Comparison of ENCODE assay signal across 8 mouse cellular contexts in the genomic region with DNA sequence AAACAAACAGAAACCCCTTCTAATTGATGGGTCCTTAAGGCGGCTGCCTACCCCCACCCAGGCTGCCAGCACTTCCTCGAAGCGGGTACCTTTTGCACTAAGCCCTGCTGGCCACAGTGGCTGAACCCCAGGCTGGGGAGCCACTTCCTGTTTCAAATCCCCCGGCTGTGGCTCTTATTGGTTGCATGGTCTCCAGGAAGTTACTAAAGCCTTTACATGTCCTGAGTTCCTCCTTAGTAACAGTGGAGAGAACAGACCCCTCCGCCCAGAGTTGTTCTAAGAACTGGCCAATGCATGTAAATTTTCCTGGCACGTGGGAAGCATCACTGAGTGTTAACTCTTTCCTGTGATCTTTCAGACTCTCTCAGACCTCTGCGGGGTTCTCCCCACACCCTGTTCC. TPM values are rescaled to one million over a fixed set of nuclear protein-coding genes. Genes with fewer than 3 reads are reported as not detected.
DNase-seq lines count a peak whose midpoint lies in the region; ATAC-seq and TF ChIP-seq lines count a peak whose summit lies in the region.

No protein-coding gene starts in this region.

- H3K27ac ChIP-seq in forebrain, embryonic 13.5 days: 0 out of 2 replicates have a peak overlapping the region, but pooled peaks have one; percentile 36
- peak overlapping the region; percentile 24; the same call in 1 of the 2 replicates for H3K27ac ChIP-seq in intestine, embryonic 15.5 days
- peak overlapping the region; percentile 100 for H3K27ac ChIP-seq in thymus, adult 2 months (ENCODE audit: control insufficient read depth, insufficient read depth, low read length)

- TF ChIP-seq POLR2A in thymus, adult 2 months (IDR thresholded peaks at IDR 0.05; ENCODE audit: control insufficient read depth, extremely low read depth, insufficient read depth, low read length, poor library complexity): peak; percentile 56; the same call in 1 of the 2 replicates

- no peaks in the 10 kb centered on the region for H3K9me3 ChIP-seq in forebrain, embryonic 13.5 days (replicated peaks)
- H3K9me3 ChIP-seq in intestine, embryonic 15.5 days: no peaks in the 10 kb centered on the region

- no peaks in the 10 kb centered on the region for H3K27me3 ChIP-seq in forebrain, embryonic 13.5 days
- H3K27me3 ChIP-seq in intestine, embryonic 15.5 days (replicated peaks): no peaks in the 10 kb centered on the region
- no peaks in the 10 kb centered on the region for H3K27me3 ChIP-seq in thymus, adult 2 months (ENCODE audit: control insufficient read depth, insufficient read depth, low read length)

- DNase-seq in kidney, postnatal 10 days: peak; percentile 60
- DNase-seq in kidney, postnatal 36 days: no peak
- peak; percentile 79 for DNase-seq in thymus, adult 2 months
- DNase-seq in urinary bladder, postnatal 10 days (ENCODE audit: low spot score): no peak
- no peak for DNase-seq in gastrocnemius, adult 8-10 months (ENCODE audit: low spot score in 2 of 2)

- TF ChIP-seq CTCF in thymus, adult 2 months (IDR thresholded peaks at IDR 0.05; ENCODE audit: borderline replicate concordance, control insufficient read depth, extremely low read depth, insufficient read depth, low read length, poor library complexity): 0 out of 2 replicates have a peak, but pooled peaks have one; percentile 16

- peaks cover 44% of the 10 kb centered on the region for H3K4me1 ChIP-seq in forebrain, embryonic 13.5 days
- peaks cover 31% of the 10 kb centered on the region for H3K4me1 ChIP-seq in intestine, embryonic 15.5 days (replicated peaks)
- H3K4me1 ChIP-seq in thymus, adult 2 months (replicated peaks; ENCODE audit: control insufficient read depth, insufficient read depth, low read length): peaks cover 56% of the 10 kb centered on the region

- peaks cover 92% of the 10 kb centered on the region for H3K36me3 ChIP-seq in forebrain, embryonic 13.5 days (ENCODE audit: poor library complexity, severe bottlenecking)
- H3K36me3 ChIP-seq in intestine, embryonic 15.5 days: peaks cover 52% of the 10 kb centered on the region
- peaks cover 39% of the 10 kb centered on the region for H3K36me3 ChIP-seq in thymus, adult 2 months (ENCODE audit: control insufficient read depth, insufficient read depth, low read length)

- peak overlapping the region; percentile 69 for H3K4me2 ChIP-seq in forebrain, embryonic 13.5 days
- peak overlapping the region; percentile 63 for H3K4me2 ChIP-seq in intestine, embryonic 15.5 days (replicated peaks)

- peak overlapping the region; percentile 42 for H3K4me3 ChIP-seq in forebrain, embryonic 13.5 days
- H3K4me3 ChIP-seq in intestine, embryonic 15.5 days (replicated peaks): peak overlapping the region; percentile 33
- peak overlapping the region; percentile 71 for H3K4me3 ChIP-seq in thymus, adult 2 months (ENCODE audit: control insufficient read depth, insufficient read depth, low read length)

- WGBS in forebrain, embryonic 13.5 days: 49% methylated on average over 7 of the region's 7 CpGs
- 21% methylated on average over 7 of the region's 7 CpGs for WGBS in intestine, embryonic 15.5 days
- WGBS in thymus, adult 2 months: 4% methylated on average over 7 of the region's 7 CpGs

- peak overlapping the region; percentile 61 for H3K9ac ChIP-seq in forebrain, embryonic 13.5 days
- H3K9ac ChIP-seq in intestine, embryonic 15.5 days: no peak overlapping the region

- ATAC-seq in forebrain, embryonic 13.5 days: no peak
- ATAC-seq in intestine, embryonic 15.5 days: no peak
- peak; percentile 71 for ATAC-seq in megakaryocyte progenitor cell, adult 5-6 weeks (replicated peaks; ENCODE audit: poor library complexity)

RNA-seq across cellular contexts. Expression of a gene that starts 9.1 kb away (rescaled TPM):
- 13.4 and 13.9 TPM in 2 replicates for polyA plus RNA-seq in forebrain, embryonic 13.5 days (2015; fragmentation: Nextera tagmentation; extraction: Ambion mirVana)
- polyA plus RNA-seq in intestine, embryonic 15.5 days (2015; fragmentation: Nextera tagmentation; extraction: Ambion mirVana): 7.6 and 8.4 TPM in 2 replicates
- total RNA-seq in megakaryocyte progenitor cell, adult 5-6 weeks (2015): 27.5 and 28.3 TPM in 2 replicates
- total RNA-seq in megakaryocyte progenitor cell, adult 5-6 weeks (2017): 1.9 and 3.1 TPM in 2 replicates
- polyA plus RNA-seq in thymus, adult 2 months (2012; rRNA removed): 45.5 and 66.9 TPM in 2 replicates
- total RNA-seq in gastrocnemius, adult 8-10 months (2022): 10 to 100 TPM in 3 of 4 experiments, 1 to 10 TPM in 1; 8.0 to 10.8 (median 10.5) TPM

RNA-seq across cellular contexts. Expression of a gene that starts 18.1 kb away (rescaled TPM):
- 75.5 and 77.3 TPM in 2 replicates for polyA plus RNA-seq in forebrain, embryonic 13.5 days (2015; fragmentation: Nextera tagmentation; extraction: Ambion mirVana)
- polyA plus RNA-seq in intestine, embryonic 15.5 days (2015; fragmentation: Nextera tagmentation; extraction: Ambion mirVana): 68.5 and 69.1 TPM in 2 replicates
- total RNA-seq in megakaryocyte progenitor cell, adult 5-6 weeks (2015): 22.3 and 23.9 TPM in 2 replicates
- total RNA-seq in megakaryocyte progenitor cell, adult 5-6 weeks (2017): 15.2 and 19.4 TPM in 2 replicates
- 32.7 and 34.7 TPM in 2 replicates for polyA plus RNA-seq in thymus, adult 2 months (2012; rRNA removed)
- total RNA-seq in gastrocnemius, adult 8-10 months (2022): 10 to 100 TPM; 11.4 to 12.8 (median 12.3) TPM

RNA-seq across cellular contexts. Expression of a gene that starts 18.6 kb away (rescaled TPM):
- polyA plus RNA-seq in forebrain, embryonic 13.5 days (2015; fragmentation: Nextera tagmentation; extraction: Ambion mirVana): 4.3 and 5.0 TPM in 2 replicates
- 1.7 and 2.3 TPM in 2 replicates for polyA plus RNA-seq in intestine, embryonic 15.5 days (2015; fragmentation: Nextera tagmentation; extraction: Ambion mirVana)
- total RNA-seq in megakaryocyte progenitor cell, adult 5-6 weeks (2015): 0.42 and 1.0 TPM in 2 replicates
- total RNA-seq in megakaryocyte progenitor cell, adult 5-6 weeks (2017): 0.54 and 1.1 TPM in 2 replicates
- 45.1 and 51.9 TPM in 2 replicates for polyA plus RNA-seq in thymus, adult 2 months (2012; rRNA removed)
- under 1 TPM in 3 of 4 experiments, not detected in 1; 0.24 to 0.36 (median 0.36) TPM for total RNA-seq in gastrocnemius, adult 8-10 months (2022)

RNA-seq across cellular contexts. Expression of a gene that starts 31.4 kb away (rescaled TPM):
- polyA plus RNA-seq in forebrain, embryonic 13.5 days (2015; fragmentation: Nextera tagmentation; extraction: Ambion mirVana): not detected in 2 replicates
- polyA plus RNA-seq in intestine, embryonic 15.5 days (2015; fragmentation: Nextera tagmentation; extraction: Ambion mirVana): 4.7 and 6.8 TPM in 2 replicates
- not detected in 2 replicates for total RNA-seq in megakaryocyte progenitor cell, adult 5-6 weeks (2015)
- not detected in 2 replicates for total RNA-seq in megakaryocyte progenitor cell, adult 5-6 weeks (2017)
- 1.5 and 6.0 TPM in 2 replicates for polyA plus RNA-seq in thymus, adult 2 months (2012; rRNA removed)
- 1 to 10 TPM in 1 of 4 experiments, not detected in 3; 1.3 TPM for total RNA-seq in gastrocnemius, adult 8-10 months (2022)

Comparison
In these comparisons a context has a peak if more than half of its experiments do, and no peak if none do; other contexts are left out.
1. DNase-seq: peak in kidney, postnatal 10 days (single experiment) and thymus, adult 2 months (single experiment); none in kidney, postnatal 36 days (0 of 2), urinary bladder, postnatal 10 days (single experiment) and gastrocnemius, adult 8-10 months (0 of 2).
2. H3K27ac ChIP-seq: peak in every context shown above with its lines; median percentile 100 in thymus, adult 2 months; 36 in forebrain, embryonic 13.5 days; 24 in intestine, embryonic 15.5 days.
3. Peak in every context shown above with its lines, with median percentiles within 50 percentile points of each other: H3K4me3 ChIP-seq.